Mouse (Mus musculus) macrophage (primary cell): ENCODE measurements around the gene C130032M10Rik. TPM values are rescaled to one million over a fixed set of nuclear protein-coding genes. Genes with fewer than 3 reads are reported as not detected.

Experiments
- H3K27ac ChIP-seq: fragments of 350-480 bp; formaldehyde crosslinking; 2 replicates; pipeline ENCODE4 v1.9.0; 2021
- H3K36me3 ChIP-seq: fragments of 350-480 bp; formaldehyde crosslinking; 2 replicates; pipeline ENCODE4 v1.9.0; 2021; ENCODE audit errors: inconsistent target
- H3K4me3 ChIP-seq: fragments of 350-480 bp; formaldehyde crosslinking; 2 replicates; pipeline ENCODE4 v1.9.0; 2021; ENCODE audit errors: inconsistent target
- H3K79me2 ChIP-seq: fragments of 350-480 bp; formaldehyde crosslinking; 2 replicates; pipeline ENCODE4 v1.9.0; 2021; ENCODE audit errors: inconsistent target
- WGBS: methylation state at CpG from one replicate; pipeline ENCODE4 v1.1.7; 2026; ENCODE audit warnings: inconsistent platforms; ENCODE audit not compliant: missing documents; 5-methylcytosine and 5-hydroxymethylcytosine counted together
- polyA plus RNA-seq: library from polyadenylated mRNA; stranded (reverse); fragments of 250-400 nt; gene quantifications from 3 replicates; pipeline ENCODE4 v1.2.4, GENCODE M21; 2018; ENCODE audit warnings: inconsistent platforms

The C130032M10Rik gene
- polyA plus RNA-seq, 1 experiment from 2014 or later: not detected

GRCm38 (mm10) chr9:114527085-114527484 lies 11.6 kb downstream of the C130032M10Rik start:
- WGBS: 11% methylated on average over 16 of the region's 16 CpGs
- no peaks in the 10 kb centered on the region for H3K36me3 ChIP-seq
- no peak overlapping the region for H3K4me3 ChIP-seq
- no peak overlapping the region for H3K27ac ChIP-seq
- no peaks in the 10 kb centered on the region for H3K79me2 ChIP-seq

- H3K79me2 ChIP-seq: no peaks in the 10 kb centered on the region
- no peak overlapping the region for H3K4me3 ChIP-seq
- whole genome bisulfite sequencing: 56% methylated on average over 16 of the region's 17 CpGs
- no peak overlapping the region for H3K27ac ChIP-seq
- H3K36me3 ChIP-seq: no peaks in the 10 kb centered on the region
These were observed 12.6 kb downstream of the C130032M10Rik start for GRCm38 (mm10) chr9:114527992-114528679.

GRCm38 (mm10) chr9:114528680-114529048 lies 13.2 kb downstream of the C130032M10Rik start:
- H3K27ac ChIP-seq: no peak overlapping the region
- WGBS: 91% methylated on average over 9 of the region's 9 CpGs
- no peak overlapping the region for H3K4me3 ChIP-seq
- no peaks in the 10 kb centered on the region for H3K79me2 ChIP-seq
- H3K36me3 ChIP-seq: no peaks in the 10 kb centered on the region

GRCm38 (mm10) chr9:114531276-114531675 lies 15.8 kb downstream of the C130032M10Rik start:
- H3K36me3 ChIP-seq: no peaks in the 10 kb centered on the region
- no peak overlapping the region for H3K27ac ChIP-seq
- no peaks in the 10 kb centered on the region for H3K79me2 ChIP-seq
- H3K4me3 ChIP-seq: no peak overlapping the region
- 92% methylated on average over 11 of the region's 11 CpGs for WGBS

GRCm38 (mm10) chr9:114533848-114534247 lies 18.4 kb downstream of the C130032M10Rik start:
- no peak overlapping the region for H3K27ac ChIP-seq
- no peaks in the 10 kb centered on the region for H3K36me3 ChIP-seq
- H3K4me3 ChIP-seq: no peak overlapping the region
- H3K79me2 ChIP-seq: no peaks in the 10 kb centered on the region
- WGBS: 67% methylated on average over 4 of the region's 4 CpGs

- Histone ChIP-seq H3K79me2 (no peaks in the 10 kb centered on the region), H3K27ac (no peak overlapping the region)
- WGBS: 85% methylated on average over 9 of the region's 9 CpGs
These were observed 19.4 kb downstream of the C130032M10Rik start for GRCm38 (mm10) chr9:114534747-114535517.

GRCm38 (mm10) chr9:114536628-114537027 lies 21.1 kb downstream of the C130032M10Rik start:
- H3K27ac ChIP-seq: no peak overlapping the region
- no peak overlapping the region for H3K4me3 ChIP-seq
- H3K36me3 ChIP-seq: no peaks in the 10 kb centered on the region
- 92% methylated on average over 2 of the region's 2 CpGs for WGBS
- H3K79me2 ChIP-seq: no peaks in the 10 kb centered on the region

More at GRCm38 (mm10) chr9:114534747-114535517, 19.4 kb downstream of the C130032M10Rik start:
- Histone ChIP-seq H3K4me3 (no peak overlapping the region), H3K36me3 (no peaks in the 10 kb centered on the region)

- Histone ChIP-seq H3K27ac (no peak overlapping the region), H3K4me3 (no peak overlapping the region), H3K36me3 (no peaks in the 10 kb centered on the region), H3K79me2 (no peaks in the 10 kb centered on the region)
- 93% methylated on average over 6 of the region's 7 CpGs for WGBS
These were observed 23.6 kb downstream of the C130032M10Rik start for GRCm38 (mm10) chr9:114538996-114539563.

- WGBS: 29% methylated on average over 1 of the region's 1 CpGs
- no peak overlapping the region for H3K27ac ChIP-seq
- no peak overlapping the region for H3K4me3 ChIP-seq
- no peaks in the 10 kb centered on the region for H3K79me2 ChIP-seq
- H3K36me3 ChIP-seq: no peaks in the 10 kb centered on the region
These were observed 25.8 kb downstream of the C130032M10Rik start for GRCm38 (mm10) chr9:114541279-114541741.

- Histone ChIP-seq H3K79me2 (no peaks in the 10 kb centered on the region), H3K4me3 (no peak overlapping the region), H3K36me3 (no peaks in the 10 kb centered on the region), H3K27ac (no peak overlapping the region)
- WGBS: 62% methylated on average over 17 of the region's 17 CpGs
These were observed 28.6 kb downstream of the C130032M10Rik start for GRCm38 (mm10) chr9:114543882-114544753.

- H3K4me3 ChIP-seq: no peak overlapping the region
- H3K36me3 ChIP-seq: no peaks in the 10 kb centered on the region
- H3K79me2 ChIP-seq: no peaks in the 10 kb centered on the region
- no peak overlapping the region for H3K27ac ChIP-seq
- 70% methylated on average over 8 of the region's 9 CpGs for WGBS
These were observed 29.4 kb downstream of the C130032M10Rik start for GRCm38 (mm10) chr9:114544754-114545393.

- no peaks in the 10 kb centered on the region for H3K36me3 ChIP-seq
- no peak overlapping the region for H3K27ac ChIP-seq
- H3K4me3 ChIP-seq: no peak overlapping the region
- no peaks in the 10 kb centered on the region for H3K79me2 ChIP-seq
- WGBS: 33% methylated on average over 12 of the region's 12 CpGs
These were observed 31.3 kb downstream of the C130032M10Rik start for GRCm38 (mm10) chr9:114546765-114547164.

GRCm38 (mm10) chr9:114547643-114548077 lies 32.2 kb downstream of the C130032M10Rik start:
- Histone ChIP-seq H3K27ac (no peak overlapping the region), H3K36me3 (no peaks in the 10 kb centered on the region), H3K79me2 (no peaks in the 10 kb centered on the region), H3K4me3 (no peak overlapping the region)
- 93% methylated on average over 6 of the region's 6 CpGs for WGBS

GRCm38 (mm10) chr9:114548496-114548895 lies 33.0 kb downstream of the C130032M10Rik start:
- no peak overlapping the region for H3K4me3 ChIP-seq
- no peaks in the 10 kb centered on the region for H3K36me3 ChIP-seq
- no peak overlapping the region for H3K27ac ChIP-seq
- no peaks in the 10 kb centered on the region for H3K79me2 ChIP-seq
- 60% methylated on average over 4 of the region's 4 CpGs for WGBS
